Mouse (Mus musculus): ENCODE measurements around the gene Dnmt3b. TPM values are rescaled to one million over a fixed set of nuclear protein-coding genes. Genes with fewer than 3 reads are reported as not detected.
"Not testable (repeated sequence)": the region's sequence is repeated elsewhere in the genome, so short reads cannot be mapped to it uniquely, and the experiment has no call there.

Dnmt3b gene
- polyA plus RNA-seq, 1 experiment from 2014 or later, result 3.4 TPM

DNA sequence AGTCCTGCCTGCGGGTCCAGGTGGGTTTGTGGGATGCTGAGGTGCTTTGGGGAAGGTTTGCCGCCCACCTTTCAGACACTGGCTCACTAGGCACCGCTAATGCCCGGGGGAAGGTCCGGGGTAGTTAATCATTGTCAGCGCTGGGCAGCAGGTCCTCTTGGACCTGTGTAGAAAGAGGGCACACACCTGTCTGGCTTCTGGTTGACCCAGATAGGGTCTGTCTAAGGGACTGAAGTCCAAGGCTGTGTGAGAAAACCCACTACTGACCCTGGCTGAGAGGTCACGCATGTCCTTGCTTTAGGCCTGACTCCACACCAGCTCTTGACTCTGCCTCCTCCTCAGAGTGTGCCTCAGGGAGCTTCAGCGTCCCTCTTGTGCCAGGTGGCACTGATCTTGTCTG is 8.4 kb downstream of the Dnmt3b start:
- not testable (repeated sequence) for H3K27ac ChIP-seq (ENCODE audit: low read length); H3K4me1 ChIP-seq (replicated peaks; ENCODE audit: control insufficient read depth, insufficient read depth, low read length); H3K27me3 ChIP-seq (replicated peaks; ENCODE audit: control insufficient read depth, insufficient read depth, low read length); ATAC-seq; H3K36me3 ChIP-seq (ENCODE audit: control insufficient read depth, insufficient read depth); H3K9ac ChIP-seq (replicated peaks; ENCODE audit: low read depth, low read length); H3K9me3 ChIP-seq (ENCODE audit: control insufficient read depth, low read length); H3K4me3 ChIP-seq (replicated peaks; ENCODE audit: low read length); H3K4me2 ChIP-seq (ENCODE audit: low read length)
- WGBS, result 90% methylated on average over 6 of the region's 8 CpGs

DNA sequence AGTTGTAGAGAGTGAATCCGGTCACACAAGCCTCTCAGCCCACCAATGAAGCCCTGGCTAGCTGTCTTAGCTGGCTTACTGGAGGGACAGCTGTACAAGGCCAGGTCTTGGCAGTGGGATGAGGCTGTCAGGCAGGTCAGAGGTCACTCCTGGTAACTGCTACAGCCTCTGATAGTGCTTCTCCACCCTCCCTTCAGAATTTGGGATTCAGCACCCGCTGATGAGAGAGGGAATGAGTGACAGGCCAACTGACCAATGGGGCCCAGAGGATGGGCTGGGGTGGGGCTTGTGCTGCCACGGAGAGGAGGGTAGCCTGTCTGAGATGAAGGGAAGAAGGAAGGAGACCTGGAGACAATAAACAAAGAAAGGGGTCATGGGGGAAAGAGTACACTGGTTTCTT is 11.4 kb downstream of the Dnmt3b start:
- Histone ChIP-seq H3K36me3 (ENCODE audit: control insufficient read depth, insufficient read depth) (no peaks in the 10 kb centered on the region), H3K9me3 (ENCODE audit: control insufficient read depth, low read length) (no peaks in the 10 kb centered on the region), H3K4me3 (replicated peaks; ENCODE audit: low read length) (no peak overlapping the region), H3K27ac (ENCODE audit: low read length) (no peak overlapping the region), H3K9ac (replicated peaks; ENCODE audit: low read depth, low read length) (no peak overlapping the region), H3K4me2 (ENCODE audit: low read length) (no peak overlapping the region), H3K4me1 (replicated peaks; ENCODE audit: control insufficient read depth, insufficient read depth, low read length) (no peaks in the 10 kb centered on the region), H3K27me3 (replicated peaks; ENCODE audit: control insufficient read depth, insufficient read depth, low read length) (no peaks in the 10 kb centered on the region)
- ATAC-seq, result no peak
- 57% methylated on average over 3 of the region's 3 CpGs for WGBS

DNA sequence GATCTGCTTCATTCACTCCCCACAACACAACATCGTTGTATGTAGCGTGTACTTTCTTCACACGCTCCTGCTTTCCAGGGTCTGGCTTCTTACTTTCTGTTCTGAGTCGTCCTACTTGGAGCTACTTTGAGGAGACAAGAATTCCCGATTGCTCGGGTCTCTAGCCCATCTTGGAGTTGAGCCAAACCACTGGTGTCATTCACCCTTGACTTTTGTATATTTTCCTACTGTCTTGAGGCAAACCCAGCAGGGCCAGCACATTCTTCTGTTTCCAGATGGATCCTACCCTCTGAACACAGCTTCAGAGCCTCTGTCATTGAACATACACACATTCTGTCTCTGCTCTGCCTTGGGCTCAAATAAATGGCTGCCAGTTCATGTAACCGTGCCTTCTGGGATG is 16.2 kb downstream of the Dnmt3b start:
- no peak for ATAC-seq
- 92% methylated on average over 7 of the region's 7 CpGs for WGBS

DNA sequence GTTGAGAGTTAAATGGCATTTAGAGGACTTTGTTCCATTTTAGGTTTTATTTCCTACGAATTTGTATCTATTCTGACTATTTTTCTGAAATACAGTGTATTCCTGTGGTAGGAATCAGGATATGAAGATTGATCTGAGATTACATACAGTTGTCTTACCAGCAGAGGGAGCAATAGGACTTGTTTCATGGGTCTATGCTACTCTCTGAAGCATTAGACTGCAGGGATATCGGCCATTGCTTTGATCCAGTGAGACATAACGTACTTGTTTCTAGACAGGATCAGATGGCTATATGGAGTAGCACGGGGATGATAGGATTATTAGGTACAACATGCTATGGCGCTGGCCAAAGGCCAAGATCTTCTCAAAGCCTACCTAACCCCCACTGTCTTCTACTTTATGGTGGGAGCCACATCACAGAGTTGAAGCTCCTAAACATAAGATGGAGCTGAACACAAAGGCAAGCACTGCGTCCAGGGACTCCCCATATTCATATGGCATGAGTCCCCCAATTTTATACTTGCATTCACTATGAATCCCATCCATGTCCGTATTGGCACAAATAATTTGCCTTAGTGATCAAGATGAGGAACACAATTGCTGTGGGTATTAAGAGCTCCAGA is 19.6 kb downstream of the Dnmt3b start:
- H3K27ac ChIP-seq (ENCODE audit: low read length), result no peak overlapping the region
- H3K9me3 ChIP-seq (ENCODE audit: control insufficient read depth, low read length), result no peaks in the 10 kb centered on the region
- WGBS, result 57% methylated on average over 7 of the region's 7 CpGs
- H3K4me2 ChIP-seq (ENCODE audit: low read length), result no peak overlapping the region
- no peaks in the 10 kb centered on the region for H3K27me3 ChIP-seq (replicated peaks; ENCODE audit: control insufficient read depth, insufficient read depth, low read length)
- no peak overlapping the region for H3K4me3 ChIP-seq (replicated peaks; ENCODE audit: low read length)
- H3K4me1 ChIP-seq (replicated peaks; ENCODE audit: control insufficient read depth, insufficient read depth, low read length), result no peaks in the 10 kb centered on the region
- no peaks in the 10 kb centered on the region for H3K36me3 ChIP-seq (ENCODE audit: control insufficient read depth, insufficient read depth)
- H3K9ac ChIP-seq (replicated peaks; ENCODE audit: low read depth, low read length), result no peak overlapping the region
- peak; percentile 87 for ATAC-seq

More for the DNA sequence above, 16.2 kb downstream of the Dnmt3b start:
- H3K4me3 ChIP-seq (replicated peaks; ENCODE audit: low read length), result no peak overlapping the region
- H3K36me3 ChIP-seq (ENCODE audit: control insufficient read depth, insufficient read depth), result no peaks in the 10 kb centered on the region
- no peaks in the 10 kb centered on the region for H3K27me3 ChIP-seq (replicated peaks; ENCODE audit: control insufficient read depth, insufficient read depth, low read length)
- no peak overlapping the region for H3K27ac ChIP-seq (ENCODE audit: low read length)
- no peak overlapping the region for H3K9ac ChIP-seq (replicated peaks; ENCODE audit: low read depth, low read length)
- no peaks in the 10 kb centered on the region for H3K9me3 ChIP-seq (ENCODE audit: control insufficient read depth, low read length)
- no peaks in the 10 kb centered on the region for H3K4me1 ChIP-seq (replicated peaks; ENCODE audit: control insufficient read depth, insufficient read depth, low read length)
- no peak overlapping the region for H3K4me2 ChIP-seq (ENCODE audit: low read length)

DNA sequence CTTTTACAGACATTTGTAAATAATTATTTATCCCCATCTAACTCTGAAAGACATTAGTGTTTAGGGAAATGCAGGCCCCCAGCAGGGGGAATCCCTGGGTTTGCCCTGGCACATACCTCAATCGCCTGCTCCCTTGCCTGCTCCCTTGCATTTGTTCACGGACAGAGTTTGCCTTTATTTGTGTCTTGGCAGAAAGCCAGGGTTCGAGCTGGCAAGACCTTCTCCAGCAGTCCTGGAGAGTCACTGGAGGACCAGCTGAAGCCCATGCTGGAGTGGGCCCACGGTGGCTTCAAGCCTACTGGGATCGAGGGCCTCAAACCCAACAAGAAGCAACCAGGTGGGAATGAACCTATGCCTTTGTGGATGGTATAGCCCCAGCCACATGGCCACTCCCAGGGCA is 20.9 kb downstream of the Dnmt3b start:
- Histone ChIP-seq H3K9ac (replicated peaks; ENCODE audit: low read depth, low read length) (no peak overlapping the region), H3K27ac (ENCODE audit: low read length) (no peak overlapping the region), H3K36me3 (ENCODE audit: control insufficient read depth, insufficient read depth) (no peaks in the 10 kb centered on the region), H3K4me3 (replicated peaks; ENCODE audit: low read length) (no peak overlapping the region), H3K4me2 (ENCODE audit: low read length) (no peak overlapping the region), H3K27me3 (replicated peaks; ENCODE audit: control insufficient read depth, insufficient read depth, low read length) (no peaks in the 10 kb centered on the region), H3K4me1 (replicated peaks; ENCODE audit: control insufficient read depth, insufficient read depth, low read length) (no peaks in the 10 kb centered on the region), H3K9me3 (ENCODE audit: control insufficient read depth, low read length) (no peaks in the 10 kb centered on the region)
- ATAC-seq, result no peak
- WGBS, result 35% methylated on average over 5 of the region's 5 CpGs

DNA sequence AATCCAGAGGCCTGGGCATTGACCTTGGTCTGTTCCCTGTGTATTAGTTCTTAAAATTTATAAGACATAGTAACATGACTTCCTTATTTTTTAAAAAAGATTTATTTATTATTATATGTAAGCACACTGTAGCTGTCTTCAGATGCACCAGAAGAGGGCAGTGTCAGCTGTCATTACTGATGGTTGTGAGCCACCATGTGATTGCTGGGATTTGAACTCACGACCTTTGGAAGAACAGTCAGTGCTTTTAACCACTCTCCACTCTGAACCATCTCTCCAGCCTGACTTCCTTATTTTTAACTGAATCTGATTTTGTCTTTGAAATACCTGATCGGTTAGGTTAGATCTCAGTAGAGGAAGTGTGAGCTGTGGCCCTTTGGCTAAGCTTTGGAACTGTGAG is 23.4 kb downstream of the Dnmt3b start:
- 96% methylated on average over 2 of the region's 2 CpGs for WGBS
- Histone ChIP-seq H3K27me3 (replicated peaks; ENCODE audit: control insufficient read depth, insufficient read depth, low read length) (no peaks in the 10 kb centered on the region), H3K9me3 (ENCODE audit: control insufficient read depth, low read length) (no peaks in the 10 kb centered on the region), H3K9ac (replicated peaks; ENCODE audit: low read depth, low read length) (no peak overlapping the region), H3K4me1 (replicated peaks; ENCODE audit: control insufficient read depth, insufficient read depth, low read length) (no peaks in the 10 kb centered on the region), H3K27ac (ENCODE audit: low read length) (no peak overlapping the region), H3K4me2 (ENCODE audit: low read length) (no peak overlapping the region), H3K36me3 (ENCODE audit: control insufficient read depth, insufficient read depth) (no peaks in the 10 kb centered on the region), H3K4me3 (replicated peaks; ENCODE audit: low read length) (no peak overlapping the region)
- ATAC-seq, result no peak

DNA sequence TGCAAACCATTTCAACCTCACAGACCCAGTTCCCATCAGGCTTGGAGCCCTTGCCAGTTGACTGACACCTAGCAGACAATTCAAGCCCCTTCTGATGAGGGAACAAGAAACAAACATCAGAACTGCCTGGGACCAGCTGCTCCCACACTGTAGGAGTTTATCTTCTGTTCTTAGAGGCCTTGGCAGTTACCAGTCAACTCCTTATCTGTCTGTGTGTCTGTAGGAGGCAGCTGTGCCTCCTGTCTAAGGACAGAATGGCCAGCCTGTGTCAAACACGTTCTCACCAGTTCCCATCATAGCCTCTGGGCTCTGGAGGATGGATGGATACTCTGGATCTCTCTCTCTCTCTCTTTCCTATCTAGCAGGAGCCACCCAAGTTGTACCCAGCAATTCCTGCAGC is 26.1 kb downstream of the Dnmt3b start:
- H3K4me2 ChIP-seq (ENCODE audit: low read length); H3K27me3 ChIP-seq (replicated peaks; ENCODE audit: control insufficient read depth, insufficient read depth, low read length); ATAC-seq; H3K9me3 ChIP-seq (ENCODE audit: control insufficient read depth, low read length); H3K9ac ChIP-seq (replicated peaks; ENCODE audit: low read depth, low read length); H3K4me3 ChIP-seq (replicated peaks; ENCODE audit: low read length); H3K4me1 ChIP-seq (replicated peaks; ENCODE audit: control insufficient read depth, insufficient read depth, low read length); H3K27ac ChIP-seq (ENCODE audit: low read length); H3K36me3 ChIP-seq (ENCODE audit: control insufficient read depth, insufficient read depth): not testable (repeated sequence)
- 80% methylated on average over 1 of the region's 1 CpGs for WGBS

DNA sequence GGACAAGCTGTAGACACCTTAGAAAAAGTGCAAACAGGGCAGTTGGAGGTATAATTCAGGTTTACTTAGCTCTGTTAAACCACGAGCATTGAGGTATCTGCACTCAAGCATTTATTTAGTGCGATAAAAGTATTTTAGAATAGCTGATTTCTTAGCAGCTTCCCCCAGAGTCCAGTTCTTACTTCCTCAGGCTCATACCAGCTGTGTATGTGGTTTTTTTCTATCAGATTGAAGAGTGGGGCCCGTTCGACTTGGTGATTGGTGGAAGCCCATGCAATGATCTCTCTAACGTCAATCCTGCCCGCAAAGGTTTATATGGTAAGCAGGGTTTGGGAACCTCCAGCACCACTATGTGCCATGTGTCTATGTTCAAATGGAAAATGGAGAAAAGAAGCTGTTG is 27.7 kb downstream of the Dnmt3b start:
- ATAC-seq, result no peak
- Histone ChIP-seq H3K36me3 (ENCODE audit: control insufficient read depth, insufficient read depth) (no peaks in the 10 kb centered on the region), H3K27ac (ENCODE audit: low read length) (no peak overlapping the region), H3K9me3 (ENCODE audit: control insufficient read depth, low read length) (no peaks in the 10 kb centered on the region), H3K27me3 (replicated peaks; ENCODE audit: control insufficient read depth, insufficient read depth, low read length) (no peaks in the 10 kb centered on the region), H3K9ac (replicated peaks; ENCODE audit: low read depth, low read length) (no peak overlapping the region), H3K4me1 (replicated peaks; ENCODE audit: control insufficient read depth, insufficient read depth, low read length) (no peaks in the 10 kb centered on the region), H3K4me3 (replicated peaks; ENCODE audit: low read length) (no peak overlapping the region), H3K4me2 (ENCODE audit: low read length) (no peak overlapping the region)
- 94% methylated on average over 6 of the region's 6 CpGs for WGBS

DNA sequence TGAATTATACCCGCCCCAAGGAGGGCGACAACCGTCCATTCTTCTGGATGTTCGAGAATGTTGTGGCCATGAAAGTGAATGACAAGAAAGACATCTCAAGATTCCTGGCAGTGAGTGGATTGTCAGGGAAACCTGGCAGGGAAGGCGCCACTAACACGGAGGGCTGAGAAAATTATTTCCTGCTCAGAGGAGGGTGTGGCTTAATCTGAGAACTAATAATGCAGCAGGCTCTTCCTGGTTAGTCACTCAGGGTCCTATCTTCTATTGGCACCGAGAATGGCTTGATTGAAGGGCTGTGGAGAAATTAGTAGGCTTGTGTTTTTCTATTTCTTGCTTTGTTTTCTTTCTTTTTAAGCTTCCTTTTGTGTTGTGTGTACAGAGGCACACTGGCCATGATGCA is 28.3 kb downstream of the Dnmt3b start:
- no peak overlapping the region for H3K4me3 ChIP-seq (replicated peaks; ENCODE audit: low read length)
- H3K9ac ChIP-seq (replicated peaks; ENCODE audit: low read depth, low read length), result no peak overlapping the region
- H3K36me3 ChIP-seq (ENCODE audit: control insufficient read depth, insufficient read depth), result no peaks in the 10 kb centered on the region
- WGBS, result 80% methylated on average over 7 of the region's 7 CpGs
- no peak overlapping the region for H3K4me2 ChIP-seq (ENCODE audit: low read length)
- no peak for ATAC-seq
- H3K4me1 ChIP-seq (replicated peaks; ENCODE audit: control insufficient read depth, insufficient read depth, low read length), result no peaks in the 10 kb centered on the region
- no peak overlapping the region for H3K27ac ChIP-seq (ENCODE audit: low read length)
- no peaks in the 10 kb centered on the region for H3K9me3 ChIP-seq (ENCODE audit: control insufficient read depth, low read length)
- no peaks in the 10 kb centered on the region for H3K27me3 ChIP-seq (replicated peaks; ENCODE audit: control insufficient read depth, insufficient read depth, low read length)

DNA sequence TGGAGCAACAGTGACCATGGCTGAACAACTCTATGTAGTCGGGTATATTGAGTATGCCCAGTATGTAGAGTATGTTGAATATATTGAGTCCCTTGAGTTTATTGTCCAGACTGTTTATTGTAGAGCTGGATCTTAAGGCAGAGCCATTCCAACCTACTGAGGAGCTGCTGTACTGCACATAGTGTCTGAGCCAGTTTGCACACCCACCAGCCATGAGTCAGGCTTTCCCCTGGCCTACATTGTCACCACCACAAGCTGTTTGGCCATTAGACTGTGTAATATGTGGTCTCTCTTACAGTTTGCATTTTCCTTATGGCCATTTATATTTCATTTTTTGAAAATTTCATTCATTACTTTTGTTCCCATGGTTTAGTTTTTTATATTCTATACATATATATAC is 30.7 kb downstream of the Dnmt3b start:
- H3K9ac ChIP-seq (replicated peaks; ENCODE audit: low read depth, low read length), result no peak overlapping the region
- H3K9me3 ChIP-seq (ENCODE audit: control insufficient read depth, low read length), result no peaks in the 10 kb centered on the region
- no peak for ATAC-seq
- no peak overlapping the region for H3K27ac ChIP-seq (ENCODE audit: low read length)
- no peaks in the 10 kb centered on the region for H3K4me1 ChIP-seq (replicated peaks; ENCODE audit: control insufficient read depth, insufficient read depth, low read length)
- H3K36me3 ChIP-seq (ENCODE audit: control insufficient read depth, insufficient read depth), result no peaks in the 10 kb centered on the region
- WGBS, result 97% methylated on average over 1 of the region's 1 CpGs
- H3K4me2 ChIP-seq (ENCODE audit: low read length), result no peak overlapping the region
- no peaks in the 10 kb centered on the region for H3K27me3 ChIP-seq (replicated peaks; ENCODE audit: control insufficient read depth, insufficient read depth, low read length)
- H3K4me3 ChIP-seq (replicated peaks; ENCODE audit: low read length), result no peak overlapping the region
